Mouse (Mus musculus) heart, embryonic 14.5 days (tissue): ENCODE measurements around the gene Eif1. TPM values are rescaled to one million over a fixed set of nuclear protein-coding genes. Genes with fewer than 3 reads are reported as not detected.
"Not testable (repeated sequence)": the region's sequence is repeated elsewhere in the genome, so short reads cannot be mapped to it uniquely, and the experiment has no call there.

Experiments used
- ATAC-seq: fragments of 200-750 bp; cut with Nextera tagmentation; 2 replicates; pipeline ENCODE4 v1.8.0; 2017; ENCODE audit warnings: low read depth, moderate TSS enrichment; ENCODE audit not compliant: insufficient number of reproducible peaks, insufficient read depth, low FRiP score
- H3K27ac ChIP-seq, 2 experiments: fragments of 200-500 bp in 1 of 2; fragments of 300-500 bp in 1 of 2; sonication (generic) in 1 of 2; replicated peaks in 1 of 2; 2 replicates each; pipeline ENCODE4 v1.5.1; 2012 to 2014; ENCODE audit warnings: low read depth in 2 of 2, low read length in 2 of 2, control low read depth in 1 of 2, mild to moderate bottlenecking in 1 of 2, mixed read lengths in 1 of 2; ENCODE audit not compliant: control insufficient read depth in 1 of 2, insufficient read depth in 1 of 2
- H3K27me3 ChIP-seq: fragments of 300-500 bp; sonication (generic); 2 replicates; pipeline ENCODE4 v1.6.1; 2014; ENCODE audit warnings: mild to moderate bottlenecking, low read length, control low read depth; ENCODE audit not compliant: control insufficient read depth, insufficient read depth
- H3K36me3 ChIP-seq: fragments of 300-500 bp; sonication (generic); 2 replicates; pipeline ENCODE4 v1.6.1; 2014; ENCODE audit warnings: mild to moderate bottlenecking, control low read depth, low read length, mixed read lengths; ENCODE audit not compliant: control insufficient read depth, insufficient read depth
- H3K4me1 ChIP-seq, 2 experiments: fragments of 200-500 bp in 1 of 2; fragments of 300-500 bp in 1 of 2; sonication (generic) in 1 of 2; 2 replicates each; pipeline ENCODE4 v1.6.1; 2012 to 2014; ENCODE audit warnings: low read length in 2 of 2, control low read depth in 1 of 2, mixed read lengths in 1 of 2; ENCODE audit not compliant: control insufficient read depth in 2 of 2, insufficient read depth in 2 of 2
- H3K4me2 ChIP-seq: fragments of 300-500 bp; sonication (generic); 2 replicates; pipeline ENCODE4 v1.6.1; 2014; ENCODE audit warnings: mild to moderate bottlenecking, low read length
- H3K4me3 ChIP-seq, 2 experiments: fragments of 200-500 bp in 1 of 2; fragments of 300-500 bp in 1 of 2; sonication (generic) in 1 of 2; 2 replicates each; pipeline ENCODE4 v1.5.1; 2012 to 2014; ENCODE audit warnings: low read length in 2 of 2, mild to moderate bottlenecking in 2 of 2, control low read depth in 1 of 2, low read depth in 1 of 2, moderate library complexity in 1 of 2; ENCODE audit not compliant: control insufficient read depth in 1 of 2, insufficient read depth in 1 of 2
- H3K9ac ChIP-seq: fragments of 300-500 bp; sonication (generic); 2 replicates; pipeline ENCODE4 v1.6.1; 2014; ENCODE audit warnings: mild to moderate bottlenecking, low read length
- H3K9me3 ChIP-seq: fragments of 300-500 bp; sonication (generic); 2 replicates; pipeline ENCODE4 v1.6.1; 2016; ENCODE audit warnings: low read length, control low read depth; ENCODE audit not compliant: control insufficient read depth
- WGBS: fragments of 180-500 bp; shearing (Covaris S2); extraction: QIAGEN DNeasy Blood & Tissue Kit; methylation state at CpG from one replicate; pipeline ENCODE4 v1.1.7; 2014; 5-methylcytosine and 5-hydroxymethylcytosine counted together
- polyA plus RNA-seq: library from polyadenylated mRNA; unstranded; fragments of >200 nt; fragmentation: Nextera tagmentation; extraction: Ambion mirVana; gene quantifications from 2 replicates; pipeline ENCODE4 v1.2.1, GENCODE M21; 2014

The Eif1 gene
- polyA plus RNA-seq, 1 experiment from 2014 or later, result 1,900 TPM

DNA sequence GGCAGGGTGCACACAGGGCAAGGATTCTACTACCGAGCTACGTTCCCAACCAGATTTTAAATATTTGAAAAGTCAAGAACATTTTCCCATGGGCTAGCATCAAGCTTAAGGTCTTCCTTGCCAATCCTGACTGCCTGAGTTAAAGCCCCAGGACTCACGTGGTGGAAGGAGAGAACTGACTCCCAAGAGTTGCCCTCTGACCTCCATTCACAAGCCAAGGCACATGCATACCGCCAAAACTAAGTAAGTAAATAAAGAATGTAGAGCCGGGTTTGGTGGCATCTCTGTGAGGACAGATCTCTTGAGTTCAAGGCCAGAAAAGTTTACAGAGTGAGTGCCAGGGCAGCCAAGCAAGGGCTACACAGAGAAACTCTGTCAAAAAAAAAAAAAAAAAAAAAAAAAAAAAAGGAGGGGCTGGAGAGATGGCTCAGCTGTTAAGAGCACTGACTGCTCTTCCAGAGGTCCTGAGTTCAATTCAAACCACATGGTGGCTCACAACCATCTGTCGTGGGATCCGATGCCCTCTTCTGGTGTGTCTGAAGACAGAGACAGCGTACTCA lies 11.2 kb downstream of the Eif1 start:
- not testable (repeated sequence) for H3K27ac ChIP-seq, H3K9ac ChIP-seq, H3K27me3 ChIP-seq, H3K4me3 ChIP-seq, H3K9me3 ChIP-seq, ATAC-seq, H3K36me3 ChIP-seq, H3K4me1 ChIP-seq, H3K4me2 ChIP-seq
- WGBS, result 66% methylated on average over 8 of the region's 8 CpGs

DNA sequence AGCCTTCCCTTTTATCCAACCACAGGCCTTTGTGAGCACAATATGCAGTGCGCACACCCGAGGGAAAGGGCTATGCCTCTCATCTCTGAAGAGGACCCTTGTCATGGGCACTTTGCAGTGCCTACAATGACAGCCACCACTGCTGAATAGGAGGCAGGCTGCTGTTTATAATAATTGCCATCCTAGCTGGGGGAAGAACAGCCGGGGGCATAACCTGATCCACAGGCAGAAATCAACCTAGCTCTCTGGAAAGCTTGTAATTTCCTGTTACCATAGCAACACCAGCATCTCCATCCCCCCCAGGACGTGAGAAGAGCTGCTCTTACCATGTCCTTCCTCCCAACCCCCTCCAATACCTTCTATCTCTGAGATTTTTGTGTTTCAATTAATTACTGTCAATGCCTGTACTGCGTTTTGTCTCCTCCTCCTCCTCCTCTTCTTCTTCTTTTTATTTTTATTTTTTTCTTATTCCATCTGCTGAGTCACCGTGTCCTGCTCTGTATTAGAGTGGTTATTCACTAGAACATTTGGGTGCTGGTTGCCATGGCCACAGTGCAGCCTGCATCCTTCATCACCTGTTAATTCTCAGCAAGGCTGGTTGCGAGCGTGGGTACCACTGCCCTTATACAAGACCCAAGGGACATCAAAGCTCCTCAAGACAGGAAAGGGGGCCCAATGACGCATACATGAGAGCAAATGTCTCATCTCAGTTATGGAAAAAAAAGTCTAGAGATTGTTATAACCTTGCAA lies 13.3 kb downstream of the Eif1 start:
- no peaks in the 10 kb centered on the region for H3K27me3 ChIP-seq
- ATAC-seq, result no peak
- WGBS, result 60% methylated on average over 9 of the region's 9 CpGs
- H3K4me1 ChIP-seq, result peaks cover 0 to 4% of the 10 kb centered on the region in 2 experiments; a peak in 2 of 4 replicates
- no peak overlapping the region for H3K27ac ChIP-seq
- no peaks in the 10 kb centered on the region for H3K36me3 ChIP-seq
- no peak overlapping the region for H3K4me3 ChIP-seq
- no peaks in the 10 kb centered on the region for H3K9me3 ChIP-seq
- H3K9ac ChIP-seq, result no peak overlapping the region
- H3K4me2 ChIP-seq, result no peak overlapping the region

DNA sequence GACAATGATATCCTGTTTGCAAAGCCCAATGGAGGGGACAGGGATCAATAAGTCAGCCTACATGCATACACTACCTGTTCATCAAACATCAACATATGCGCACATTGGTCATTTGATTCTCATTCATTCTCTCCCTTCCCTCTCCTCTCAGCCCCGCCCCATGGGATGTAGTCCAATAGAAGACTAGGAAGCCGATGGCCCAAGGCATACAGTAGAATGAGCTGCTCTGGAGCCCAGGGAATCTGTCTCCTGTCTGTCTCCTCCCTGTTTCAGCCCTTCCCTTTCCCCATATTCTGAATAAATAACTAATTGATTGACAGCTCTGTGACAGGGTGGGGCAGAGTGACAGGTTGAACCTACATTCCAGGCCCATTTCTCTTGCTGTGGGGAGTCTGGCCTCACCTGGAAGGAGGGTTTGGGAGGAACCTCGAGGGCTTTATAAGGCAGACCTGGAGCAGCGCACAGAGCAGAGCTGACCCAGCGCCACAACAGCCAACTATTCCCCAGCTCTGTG lies 14.3 kb downstream of the Eif1 start, which contains the start of gene Gast:
TSS of gene Gast (plus strand) at position 464 of the 514 bp plus-strand sequence.
- no peak for ATAC-seq
- 80% methylated on average over 6 of the region's 6 CpGs for WGBS
- H3K9ac ChIP-seq, result no peak within 1 kb of the TSS

DNA sequence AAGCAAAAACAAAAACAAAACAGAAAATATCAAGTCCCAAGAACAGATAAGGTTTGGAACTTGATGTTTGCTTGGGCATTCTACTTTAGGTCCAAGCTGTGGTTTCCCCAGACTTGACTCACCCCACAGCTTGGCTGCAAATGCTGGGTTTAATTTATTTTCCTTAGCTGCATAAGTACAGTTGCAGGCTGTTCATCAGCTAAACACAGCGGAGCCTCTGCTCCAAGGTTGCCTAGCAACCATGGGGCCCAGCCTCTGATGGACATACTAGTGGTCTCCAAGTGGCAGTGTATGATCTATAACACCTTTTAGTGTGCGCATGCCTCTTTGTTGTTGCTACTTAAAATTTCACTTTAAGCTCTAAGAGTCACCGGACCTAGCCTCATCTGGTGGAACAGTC lies 16.0 kb downstream of the Eif1 start:
- ATAC-seq, result no peak
- H3K4me1 ChIP-seq, result peaks cover 0 to 4% of the 10 kb centered on the region in 2 experiments; a peak in 2 of 4 replicates
- H3K4me2 ChIP-seq, result no peak overlapping the region
- H3K9me3 ChIP-seq, result no peaks in the 10 kb centered on the region
- H3K4me3 ChIP-seq, result no peak overlapping the region
- 55% methylated on average over 3 of the region's 3 CpGs for WGBS
- no peaks in the 10 kb centered on the region for H3K36me3 ChIP-seq
- no peak overlapping the region for H3K9ac ChIP-seq
- H3K27me3 ChIP-seq, result no peaks in the 10 kb centered on the region
- no peak overlapping the region for H3K27ac ChIP-seq

More for the DNA sequence above, 14.3 kb downstream of the Eif1 start, which contains the start of gene Gast:
- Histone ChIP-seq H3K36me3 (no peaks in the 10 kb centered on the region), H3K27me3 (no peaks in the 10 kb centered on the region), H3K4me3 (no peak within 1 kb of the TSS), H3K4me1 (peaks cover 0 to 4% of the 10 kb centered on the region in 2 experiments; a peak in 2 of 4 replicates), H3K9me3 (no peaks in the 10 kb centered on the region), H3K27ac (no peak within 1 kb of the TSS), H3K4me2 (no peak within 1 kb of the TSS)

DNA sequence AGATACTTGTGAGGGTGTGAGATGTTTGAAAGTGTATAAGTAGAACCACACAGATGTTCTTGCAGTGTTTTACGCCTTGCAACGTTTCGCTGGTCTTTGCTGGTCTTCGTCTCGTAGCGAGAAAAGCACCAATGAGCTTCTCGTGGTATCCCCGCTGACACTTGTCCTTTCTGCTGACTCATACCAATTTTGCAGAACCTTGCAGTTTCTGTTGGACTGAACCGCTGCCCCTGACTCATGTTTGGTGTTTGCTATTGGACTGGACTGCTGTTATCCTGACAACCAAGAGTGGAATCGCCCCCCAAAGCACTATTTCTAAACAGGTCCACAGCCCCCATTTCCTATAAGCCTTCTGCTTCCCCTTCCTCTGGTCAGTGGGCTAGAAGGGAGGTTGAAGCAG lies 24.6 kb downstream of the Eif1 start:
- no peaks in the 10 kb centered on the region for H3K27me3 ChIP-seq
- no peaks in the 10 kb centered on the region for H3K4me1 ChIP-seq
- no peak overlapping the region for H3K4me3 ChIP-seq
- 92% methylated on average over 10 of the region's 10 CpGs for WGBS
- no peaks in the 10 kb centered on the region for H3K36me3 ChIP-seq
- no peak for ATAC-seq
- H3K27ac ChIP-seq, result no peak overlapping the region
- no peak overlapping the region for H3K9ac ChIP-seq
- H3K4me2 ChIP-seq, result no peak overlapping the region
- no peaks in the 10 kb centered on the region for H3K9me3 ChIP-seq

DNA sequence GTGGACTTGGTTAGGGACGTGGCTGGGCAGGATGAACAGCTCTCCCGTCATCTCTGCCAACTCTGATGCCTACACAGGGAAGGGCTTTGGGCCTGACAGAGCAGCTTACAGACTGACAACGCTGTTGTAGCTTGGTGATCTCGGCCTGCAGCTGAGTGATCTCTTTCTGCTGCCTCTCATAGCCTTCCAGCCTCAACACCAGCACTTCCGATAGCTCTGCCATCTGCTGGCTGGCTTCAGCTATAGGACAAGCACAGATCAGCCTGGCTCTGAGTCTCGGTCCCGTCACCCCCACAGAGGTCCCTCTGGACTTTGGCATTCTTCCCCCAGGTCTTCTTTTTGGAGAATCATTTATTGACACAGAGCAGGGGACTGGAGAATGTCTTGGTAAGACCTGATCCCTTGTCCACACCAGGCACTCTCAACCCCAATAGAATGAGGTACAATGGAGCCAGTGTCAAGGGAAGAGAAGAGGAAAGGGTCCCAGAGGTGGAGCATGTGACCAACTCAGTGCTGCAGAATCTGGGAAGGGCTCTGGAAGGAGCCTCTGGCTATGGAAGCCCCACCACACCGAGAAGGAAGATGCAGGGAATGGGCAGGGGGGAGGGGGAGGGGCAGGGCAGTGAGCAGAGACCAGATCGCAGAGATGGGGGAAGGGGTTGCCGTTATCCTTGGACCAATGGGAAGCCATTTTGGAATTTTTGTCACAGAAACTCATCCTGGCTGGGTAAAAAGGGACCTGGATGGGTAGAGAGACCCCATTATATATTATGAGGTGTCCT lies 32.6 kb downstream of the Eif1 start:
- Histone ChIP-seq H3K4me1 (peaks cover 3 to 6% of the 10 kb centered on the region in 2 experiments; a peak in 1 of 4 replicates), H3K27ac (no peak overlapping the region), H3K27me3 (peaks cover 40% of the 10 kb centered on the region), H3K36me3 (no peaks in the 10 kb centered on the region), H3K9ac (no peak overlapping the region), H3K9me3 (no peaks in the 10 kb centered on the region), H3K4me3 (no peak overlapping the region), H3K4me2 (no peak overlapping the region)
- 27% methylated on average over 10 of the region's 10 CpGs for WGBS
- no peak for ATAC-seq

DNA sequence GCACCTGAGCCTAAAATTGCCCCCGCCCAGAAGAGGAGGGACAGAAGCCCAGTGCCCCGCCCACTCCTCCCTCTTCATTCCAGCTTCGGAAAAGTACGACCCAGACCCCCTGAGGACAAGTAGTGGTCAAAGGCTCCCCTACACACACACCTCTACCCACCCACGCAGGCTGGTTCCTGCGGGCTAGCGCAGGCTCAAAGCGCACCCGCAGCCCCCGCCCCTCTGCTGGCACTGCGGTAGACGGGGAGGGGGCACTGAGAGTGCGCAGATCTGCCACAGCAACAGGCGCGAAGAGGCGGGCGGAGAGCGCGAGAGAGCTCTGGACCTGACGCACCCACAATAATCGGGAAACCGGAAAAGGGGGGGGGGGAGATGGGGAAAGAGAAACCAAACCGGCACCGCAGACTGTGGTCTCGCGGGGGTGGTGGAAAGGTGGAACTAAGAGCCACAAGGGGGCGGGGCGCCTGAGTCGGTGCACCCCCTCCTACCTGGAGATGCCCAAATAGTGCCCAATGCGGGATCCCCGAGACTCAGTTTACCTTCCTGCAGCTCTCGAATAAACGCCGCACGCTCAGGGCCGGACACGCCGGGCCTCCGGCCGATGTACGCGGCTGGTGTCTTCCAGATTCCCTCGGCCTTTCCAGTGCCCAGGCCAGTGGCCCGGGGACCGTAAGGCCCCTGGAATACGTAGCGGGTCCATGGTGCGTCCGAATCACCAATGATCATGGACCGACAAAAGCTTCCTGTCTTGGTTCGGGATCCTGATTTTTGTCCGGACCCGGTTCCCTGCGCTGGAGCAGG lies 35.7 kb downstream of the Eif1 start:
- Histone ChIP-seq H3K27ac (no peak overlapping the region), H3K27me3 (peaks cover 55% of the 10 kb centered on the region), H3K4me3 (peak overlapping the region; percentile 69 to 71)

More for the DNA sequence above, 35.7 kb downstream of the Eif1 start:
- ATAC-seq, result peak; percentile 32
- H3K9me3 ChIP-seq, result no peaks in the 10 kb centered on the region
- peak overlapping the region; percentile 76 for H3K9ac ChIP-seq
- H3K4me1 ChIP-seq, result peaks cover 3 to 6% of the 10 kb centered on the region in 2 experiments; a peak in 1 of 4 replicates
- H3K36me3 ChIP-seq, result no peaks in the 10 kb centered on the region
- peak overlapping the region; percentile 100 for H3K4me2 ChIP-seq
- under 1% methylated on average over 54 of the region's 54 CpGs for WGBS
